Mouse (Mus musculus): Measurements from ENCODE around the gene Pard6b.
"Not testable (repeated sequence)": the region's sequence is repeated elsewhere in the genome, so short reads cannot be mapped to it uniquely, and the experiment has no call there.

Pard6b gene

GRCm38 (mm10) chr2:168080431-168081246 lies at the start of gene Pard6b:
Gene Pard6b, plus strand, starts transcription at chr2:168081004.
- DNase-seq (ENCODE audit: low spot score) = peak; percentile 98

- no peak for DNase-seq (ENCODE audit: low spot score)
Measured at GRCm38 (mm10) chr2:168031842-168032241, 49.0 kb upstream of the Pard6b start.

GRCm38 (mm10) chr2:168033905-168034304 lies 46.9 kb upstream of the Pard6b start:
- DNase-seq (ENCODE audit: low spot score) = peak; percentile 47

GRCm38 (mm10) chr2:168035907-168036306 lies 44.9 kb upstream of the Pard6b start:
- no peak for DNase-seq (ENCODE audit: low spot score)

GRCm38 (mm10) chr2:168037063-168037462 lies 43.7 kb upstream of the Pard6b start:
- no peak for DNase-seq (ENCODE audit: low spot score)

- no peak for DNase-seq (ENCODE audit: low spot score)
Measured at GRCm38 (mm10) chr2:168040751-168041150, 40.1 kb upstream of the Pard6b start.

GRCm38 (mm10) chr2:168042019-168042418 lies 38.8 kb upstream of the Pard6b start:
- no peak for DNase-seq (ENCODE audit: low spot score)

GRCm38 (mm10) chr2:168044681-168045287 lies 36.0 kb upstream of the Pard6b start:
- DNase-seq (ENCODE audit: low spot score) = no peak

- no peak for DNase-seq (ENCODE audit: low spot score)
Measured at GRCm38 (mm10) chr2:168045357-168045756, 35.4 kb upstream of the Pard6b start.

- no peak for DNase-seq (ENCODE audit: low spot score)
Measured at GRCm38 (mm10) chr2:168045771-168046170, 35.0 kb upstream of the Pard6b start.

- no peak for DNase-seq (ENCODE audit: low spot score)
Measured at GRCm38 (mm10) chr2:168046467-168046866, 34.3 kb upstream of the Pard6b start.

- no peak for DNase-seq (ENCODE audit: low spot score)
Measured at GRCm38 (mm10) chr2:168049002-168049635, 31.7 kb upstream of the Pard6b start.

- no peak for DNase-seq (ENCODE audit: low spot score)
Measured at GRCm38 (mm10) chr2:168050000-168050942, 30.5 kb upstream of the Pard6b start.

GRCm38 (mm10) chr2:168052156-168052555 lies 28.6 kb upstream of the Pard6b start:
- DNase-seq (ENCODE audit: low spot score) = no peak

- no peak for DNase-seq (ENCODE audit: low spot score)
Measured at GRCm38 (mm10) chr2:168052689-168053088, 28.1 kb upstream of the Pard6b start.

GRCm38 (mm10) chr2:168054142-168054541 lies 26.7 kb upstream of the Pard6b start:
- no peak for DNase-seq (ENCODE audit: low spot score)

GRCm38 (mm10) chr2:168055910-168056665 lies 24.7 kb upstream of the Pard6b start:
- no peak for DNase-seq (ENCODE audit: low spot score)

- no peak for DNase-seq (ENCODE audit: low spot score)
Measured at GRCm38 (mm10) chr2:168056666-168056933, 24.2 kb upstream of the Pard6b start.

GRCm38 (mm10) chr2:168057876-168058275 lies 22.9 kb upstream of the Pard6b start:
- DNase-seq (ENCODE audit: low spot score) = not testable (repeated sequence)

GRCm38 (mm10) chr2:168058488-168059199 lies 22.2 kb upstream of the Pard6b start:
- no peak for DNase-seq (ENCODE audit: low spot score)
